26 mouse cellular contexts compared by ENCODE assay signal in genomic region chr17:51789777-51790176, GRCm38 (mm10). TPM values are rescaled to one million over a fixed set of nuclear protein-coding genes. Genes with fewer than 3 reads are reported as not detected.
DNase-seq lines count a peak whose midpoint lies in the region; ATAC-seq and TF ChIP-seq lines count a peak whose summit lies in the region.
"Had no signal": no experiment of that assay in that cellular context is flagged by ENCODE, and none has a peak within 500 bp of the region (broad histone marks: within the 10 kb centered on the region; RNA-seq: fewer than 3 reads in every experiment).

No protein-coding gene starts in this region.

- no peak overlapping the region for H3K4me3 ChIP-seq in embryonic facial prominence, embryonic 14.5 days (ENCODE audit: low read depth, low read length)
- no peak overlapping the region for H3K4me3 ChIP-seq in embryonic facial prominence, embryonic 10.5 days
- no peak overlapping the region for H3K4me3 ChIP-seq in hindbrain, embryonic 16.5 days (ENCODE audit: low read length)
- no peak overlapping the region for H3K4me3 ChIP-seq in hindbrain, embryonic 14.5 days (replicated peaks; ENCODE audit: low read length)
- H3K4me3 ChIP-seq: heart, embryonic 15.5 days; liver, embryonic 12.5 days had no signal

- no peaks in the 10 kb centered on the region for H3K36me3 ChIP-seq in embryonic facial prominence, embryonic 14.5 days (ENCODE audit: control insufficient read depth, insufficient read depth, low read length)
- H3K36me3 ChIP-seq in embryonic facial prominence, embryonic 10.5 days (replicated peaks), result peaks cover 8% of the 10 kb centered on the region
- H3K36me3 ChIP-seq in hindbrain, embryonic 16.5 days (ENCODE audit: control insufficient read depth, insufficient read depth, low read length), result peaks cover 2% of the 10 kb centered on the region
- peaks cover 3% of the 10 kb centered on the region; the same call in 1 of the 2 replicates for H3K36me3 ChIP-seq in hindbrain, embryonic 14.5 days (replicated peaks; ENCODE audit: control insufficient read depth, insufficient read depth)
- H3K36me3 ChIP-seq: G1E; heart, embryonic 15.5 days; liver, embryonic 12.5 days had no signal

- H3K4me1 ChIP-seq in embryonic facial prominence, embryonic 14.5 days (ENCODE audit: control insufficient read depth, insufficient read depth, low read length), result peaks cover 9% of the 10 kb centered on the region; the same call in 1 of the 2 replicates
- H3K4me1 ChIP-seq in embryonic facial prominence, embryonic 10.5 days, result peaks cover 10% of the 10 kb centered on the region
- no peaks in the 10 kb centered on the region; the same call in 1 of the 2 replicates for H3K4me1 ChIP-seq in hindbrain, embryonic 16.5 days (ENCODE audit: control insufficient read depth, insufficient read depth, low read depth, low read length)
- peaks cover 14% of the 10 kb centered on the region for H3K4me1 ChIP-seq in hindbrain, embryonic 14.5 days (replicated peaks; ENCODE audit: control insufficient read depth, insufficient read depth, low read length)
- H3K4me1 ChIP-seq: liver, embryonic 12.5 days had no signal

- H3K9ac ChIP-seq in embryonic facial prominence, embryonic 14.5 days (ENCODE audit: low read depth, low read length), result no peak overlapping the region
- no peak overlapping the region for H3K9ac ChIP-seq in hindbrain, embryonic 16.5 days (ENCODE audit: low read depth, low read length)
- H3K9ac ChIP-seq in hindbrain, embryonic 14.5 days, result no peak overlapping the region
- H3K9ac ChIP-seq: heart, embryonic 15.5 days; limb, embryonic 13.5 days; liver, embryonic 12.5 days; midbrain, embryonic 13.5 days had no signal

- H3K9me3 ChIP-seq in embryonic facial prominence, embryonic 14.5 days (ENCODE audit: control insufficient read depth, low read length), result no peaks in the 10 kb centered on the region
- H3K9me3 ChIP-seq in embryonic facial prominence, embryonic 10.5 days, result no peaks in the 10 kb centered on the region
- no peaks in the 10 kb centered on the region for H3K9me3 ChIP-seq in hindbrain, embryonic 16.5 days (ENCODE audit: control insufficient read depth, low read length)
- no peaks in the 10 kb centered on the region for H3K9me3 ChIP-seq in hindbrain, embryonic 14.5 days (ENCODE audit: control insufficient read depth, low read length)
- H3K9me3 ChIP-seq: heart, embryonic 15.5 days; limb, embryonic 13.5 days; liver, embryonic 12.5 days; midbrain, embryonic 13.5 days had no signal

- WGBS in embryonic facial prominence, embryonic 14.5 days, result 53% methylated on average over 6 of the region's 6 CpGs
- 81% methylated on average over 6 of the region's 6 CpGs for WGBS in embryonic facial prominence, embryonic 10.5 days
- WGBS in hindbrain, embryonic 16.5 days, result 45% methylated on average over 6 of the region's 6 CpGs
- 45% methylated on average over 6 of the region's 6 CpGs for WGBS in hindbrain, embryonic 14.5 days

- ATAC-seq in embryonic facial prominence, embryonic 14.5 days (ENCODE audit: low read depth), result no peak
- ATAC-seq in hindbrain, embryonic 16.5 days, result 0 out of 2 replicates have a peak, but pooled peaks have one; percentile 59
- ATAC-seq in hindbrain, embryonic 14.5 days (ENCODE audit: low FRiP score), result no peak
- ATAC-seq: intestine, embryonic 16.5 days; liver, embryonic 12.5 days; Patski had no signal

- TF ChIP-seq CTCF in brain, embryonic 14.5 days (IDR thresholded peaks at IDR 0.05; ENCODE audit: borderline replicate concordance, extremely low read depth, insufficient read depth, insufficient read length), result no peak

- TF ChIP-seq POLR2A in brain, embryonic 14.5 days (IDR thresholded peaks at IDR 0.05; ENCODE audit: borderline replicate concordance, extremely low read depth, insufficient read depth, insufficient read length, poor library complexity, severe bottlenecking), result no peak

- H3K27me3 ChIP-seq in embryonic facial prominence, embryonic 14.5 days (replicated peaks; ENCODE audit: control insufficient read depth, insufficient read depth, low read length), result no peaks in the 10 kb centered on the region
- H3K27me3 ChIP-seq in embryonic facial prominence, embryonic 10.5 days (replicated peaks; ENCODE audit: low read depth, poor library complexity, severe bottlenecking), result no peaks in the 10 kb centered on the region
- no peaks in the 10 kb centered on the region for H3K27me3 ChIP-seq in hindbrain, embryonic 16.5 days (replicated peaks; ENCODE audit: control insufficient read depth, insufficient read depth, low read length)
- H3K27me3 ChIP-seq in hindbrain, embryonic 14.5 days (ENCODE audit: control insufficient read depth, insufficient read depth, low read length), result no peaks in the 10 kb centered on the region
- H3K27me3 ChIP-seq: CH12.LX; heart, embryonic 15.5 days; limb, embryonic 13.5 days; liver, embryonic 12.5 days; midbrain, embryonic 13.5 days had no signal

- H3K27ac ChIP-seq in embryonic facial prominence, embryonic 14.5 days (replicated peaks; ENCODE audit: low read depth, low read length), result no peak overlapping the region
- H3K27ac ChIP-seq in embryonic facial prominence, embryonic 10.5 days (replicated peaks), result no peak overlapping the region
- H3K27ac ChIP-seq in hindbrain, embryonic 16.5 days (ENCODE audit: low read depth, low read length), result no peak overlapping the region
- no peak overlapping the region for H3K27ac ChIP-seq in hindbrain, embryonic 14.5 days
- H3K27ac ChIP-seq: heart, embryonic 15.5 days; limb, embryonic 13.5 days; liver, embryonic 12.5 days had no signal

- 0 out of 2 replicates have a peak overlapping the region, but pooled peaks have one; percentile 1 for H3K4me2 ChIP-seq in embryonic facial prominence, embryonic 14.5 days (ENCODE audit: low read depth, low read length)
- H3K4me2 ChIP-seq in hindbrain, embryonic 16.5 days (ENCODE audit: low read length), result no peak overlapping the region
- H3K4me2 ChIP-seq in hindbrain, embryonic 14.5 days (replicated peaks), result no peak overlapping the region
- H3K4me2 ChIP-seq: heart, embryonic 15.5 days; liver, embryonic 12.5 days had no signal

- DNase-seq in embryonic facial prominence, embryonic 14.5 days (ENCODE audit: low spot score), result no peak
- DNase-seq in embryonic facial prominence, embryonic 10.5 days (ENCODE audit: low spot score), result no peak
- DNase-seq in hindbrain, embryonic 14.5 days (ENCODE audit: low spot score), result no peak
- peak; percentile 68 for DNase-seq in brain, embryonic 14.5 days (ENCODE audit: low read depth)
- peak; percentile 37 for DNase-seq in cerebellum, postnatal 25 days
- no peak for DNase-seq in lung, adult 18-20 months
- DNase-seq in heart, adult 9 months (ENCODE audit: low spot score in 2 of 2), result no peak
- DNase-seq: adrenal gland, postnatal 36 days; B cell, adult 2 months; gastrocnemius, postnatal 10 days; heart, adult 18-20 months; heart, postnatal 36 days; kidney, adult 9 months; kidney, postnatal 14 days; lung, adult 2 months; right cerebral cortex, postnatal 14 days; spleen, adult 18-20 months had no signal

RNA-seq across cellular contexts. Expression of gene Satb1, which starts 43.3 kb away (rescaled TPM):
- 18.8 and 20.0 TPM in 2 replicates for polyA plus RNA-seq in embryonic facial prominence, embryonic 14.5 days (2014; fragmentation: Nextera tagmentation; extraction: Ambion mirVana)
- polyA plus RNA-seq in embryonic facial prominence, embryonic 10.5 days (2016; fragmentation: Nextera tagmentation; extraction: Ambion mirVana), result 16.3 TPM in 2 replicates
- polyA plus RNA-seq in hindbrain, embryonic 16.5 days (2015; fragmentation: Nextera tagmentation; extraction: Ambion mirVana), result 27.4 and 33.7 TPM in 2 replicates
- 42.6 and 44.1 TPM in 2 replicates for polyA plus RNA-seq in hindbrain, embryonic 14.5 days (2014; fragmentation: Nextera tagmentation; extraction: Ambion mirVana)
- 44.2 and 56.8 TPM in 2 replicates for polyA plus RNA-seq in brain, embryonic 14.5 days (2012; rRNA removed)
- polyA plus RNA-seq: G1E had no signal

Comparison
In these comparisons a context has a peak if more than half of its experiments do, and no peak if none do; other contexts are left out.
1. DNase-seq: peak in brain, embryonic 14.5 days (single experiment) and cerebellum, postnatal 25 days (2 of 2); none in embryonic facial prominence, embryonic 14.5 days (single experiment), embryonic facial prominence, embryonic 10.5 days (single experiment), hindbrain, embryonic 14.5 days (single experiment), lung, adult 18-20 months (0 of 2) and heart, adult 9 months (0 of 2).